Mouse (Mus musculus) forebrain, embryonic 11.5 days (tissue): ENCODE results near the gene Ankrd54. TPM values are rescaled to one million over a fixed set of nuclear protein-coding genes. Genes with fewer than 3 reads are reported as not detected.

ENCODE experiments used
- ATAC-seq: fragments of 200-750 bp; cut with Nextera tagmentation; replicated peaks from 2 replicates; pipeline ENCODE4 v1.8.0; 2017; ENCODE audit warnings: moderate TSS enrichment; ENCODE audit not compliant: low FRiP score
- DNase-seq: peaks from one replicate; pipeline ENCODE4 v3.0.0-alpha.2; 2017; ENCODE audit warnings: low spot score
- H3K27ac ChIP-seq: fragments of 300-500 bp; sonication (generic); 2 replicates; pipeline ENCODE4 v1.5.1; 2014; ENCODE audit warnings: low read depth, low read length
- H3K27me3 ChIP-seq: fragments of 300-500 bp; sonication (generic); 2 replicates; pipeline ENCODE4 v1.6.1; 2014; ENCODE audit warnings: mild to moderate bottlenecking, low read length, mixed read lengths; ENCODE audit not compliant: control insufficient read depth, insufficient read depth
- H3K36me3 ChIP-seq: fragments of 300-500 bp; sonication (generic); 2 replicates; pipeline ENCODE4 v1.6.1; 2014; ENCODE audit warnings: mild to moderate bottlenecking, low read length, moderate library complexity, mixed read lengths; ENCODE audit not compliant: control insufficient read depth, insufficient read depth
- H3K4me1 ChIP-seq: fragments of 300-500 bp; sonication (generic); replicated peaks from 2 replicates; pipeline ENCODE4 v1.6.1; 2014; ENCODE audit warnings: low read length, mixed read lengths; ENCODE audit not compliant: control insufficient read depth, insufficient read depth
- H3K4me2 ChIP-seq: fragments of 300-500 bp; sonication (generic); 2 replicates; pipeline ENCODE4 v1.6.1; 2014; ENCODE audit warnings: low read depth, mild to moderate bottlenecking, low read length, moderate library complexity, mixed read lengths; ENCODE audit not compliant: severe bottlenecking
- H3K4me3 ChIP-seq: fragments of 300-500 bp; sonication (generic); 2 replicates; pipeline ENCODE4 v1.5.1; 2014; ENCODE audit warnings: low read depth, low read length
- H3K9ac ChIP-seq: fragments of 300-500 bp; sonication (generic); 2 replicates; pipeline ENCODE4 v1.6.1; 2014; ENCODE audit warnings: low read length
- H3K9me3 ChIP-seq: fragments of 300-500 bp; sonication (generic); 2 replicates; pipeline ENCODE4 v1.6.1; 2016; ENCODE audit warnings: low read length, mixed read lengths; ENCODE audit not compliant: control insufficient read depth
- whole genome bisulfite sequencing: fragments of 180-500 bp; shearing (Covaris S2); extraction: QIAGEN DNeasy Blood & Tissue Kit; methylation state at CpG from one replicate; pipeline ENCODE4 v1.1.7; 2014; 5-methylcytosine and 5-hydroxymethylcytosine counted together
- polyA plus RNA-seq: library from polyadenylated mRNA; unstranded; fragments of >200 nt; fragmentation: Nextera tagmentation; extraction: Ambion mirVana; gene quantifications from 2 replicates; pipeline ENCODE4 v1.2.1, GENCODE M21; 2014

The Ankrd54 gene
- 61.6 and 67.1 TPM in 2 replicates for polyA plus RNA-seq

- H3K9ac ChIP-seq = peak within 1 kb of the TSS; percentile 85
- no peaks in the 10 kb centered on the region for H3K27me3 ChIP-seq
- H3K4me2 ChIP-seq = peak within 1 kb of the TSS; percentile 75
- no peaks in the 10 kb centered on the region for H3K9me3 ChIP-seq
- H3K4me3 ChIP-seq = peak within 1 kb of the TSS; percentile 75
- DNase-seq (peak; percentile 98), ATAC-seq (peak; percentile 100)
- peaks cover 2% of the 10 kb centered on the region; the same call in 1 of the 2 replicates for H3K36me3 ChIP-seq
- peaks cover 8% of the 10 kb centered on the region; the same call in 1 of the 2 replicates for H3K4me1 ChIP-seq
- peak within 1 kb of the TSS; percentile 37; the same call in 1 of the 2 replicates for H3K27ac ChIP-seq
- under 1% methylated on average over 80 of the region's 80 CpGs for WGBS
These were observed at the start of gene Ankrd54 for GRCm38 (mm10) chr15:79062376-79063159. Gene Ankrd54 (minus strand): TSS chr15:79062893.

- DNase-seq (no peak), ATAC-seq (no peak)
- Histone ChIP-seq H3K4me1 (peaks cover 9% of the 10 kb centered on the region; the same call in 1 of the 2 replicates), H3K27ac (no peak overlapping the region), H3K27me3 (peaks cover 3% of the 10 kb centered on the region), H3K4me3 (no peak overlapping the region), H3K9ac (no peak overlapping the region), H3K4me2 (no peak overlapping the region), H3K36me3 (no peaks in the 10 kb centered on the region), H3K9me3 (no peaks in the 10 kb centered on the region)
- WGBS = 96% methylated on average over 4 of the region's 4 CpGs
These were observed 49.1 kb upstream of the Ankrd54 start for GRCm38 (mm10) chr15:79111774-79112173.

GRCm38 (mm10) chr15:79110528-79110927 is 47.8 kb upstream of the Ankrd54 start:
- no peak for ATAC-seq
- H3K27me3 ChIP-seq = peaks cover 3% of the 10 kb centered on the region
- no peak overlapping the region for H3K27ac ChIP-seq
- H3K9me3 ChIP-seq = no peaks in the 10 kb centered on the region
- 73% methylated on average over 2 of the region's 2 CpGs for WGBS
- H3K4me2 ChIP-seq = 0 out of 2 replicates have a peak overlapping the region, but pooled peaks have one; percentile 96
- DNase-seq = no peak
- no peaks in the 10 kb centered on the region for H3K36me3 ChIP-seq
- H3K9ac ChIP-seq = no peak overlapping the region
- no peak overlapping the region for H3K4me3 ChIP-seq
- peaks cover 9% of the 10 kb centered on the region; the same call in 1 of the 2 replicates for H3K4me1 ChIP-seq

DNA sequence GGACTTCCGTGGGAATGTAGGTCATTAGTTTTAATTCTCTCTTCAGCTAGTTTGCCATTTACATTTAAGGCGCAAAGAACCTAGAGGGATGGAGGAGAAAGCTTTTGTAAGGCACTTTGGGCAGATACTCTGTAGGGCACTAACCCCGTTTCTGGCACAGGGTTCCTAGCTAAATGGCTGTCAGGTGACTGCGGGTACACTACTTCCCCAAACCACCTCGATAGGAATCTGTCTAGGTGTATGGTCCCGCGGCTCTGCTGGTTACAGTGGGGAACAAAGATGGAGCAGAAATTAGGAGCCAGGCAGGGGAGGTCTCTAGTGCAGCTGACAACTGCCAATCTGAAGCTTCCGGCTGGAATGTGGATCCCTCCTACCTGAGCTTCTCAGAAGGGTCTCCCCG is 47.3 kb upstream of the Ankrd54 start:
- Histone ChIP-seq H3K9me3 (no peaks in the 10 kb centered on the region), H3K4me2 (peak overlapping the region; percentile 96), H3K27me3 (peaks cover 3% of the 10 kb centered on the region), H3K4me1 (peaks cover 9% of the 10 kb centered on the region; the same call in 1 of the 2 replicates), H3K9ac (peak overlapping the region; percentile 90; the same call in 1 of the 2 replicates), H3K36me3 (no peaks in the 10 kb centered on the region), H3K27ac (no peak overlapping the region), H3K4me3 (peak overlapping the region; percentile 83)
- DNase-seq = no peak
- WGBS = 20% methylated on average over 9 of the region's 9 CpGs
- no peak for ATAC-seq

GRCm38 (mm10) chr15:79109321-79109934 is 46.7 kb upstream of the Ankrd54 start:
- Histone ChIP-seq H3K4me3 (peak overlapping the region; percentile 83), H3K27ac (no peak overlapping the region), H3K36me3 (no peaks in the 10 kb centered on the region), H3K4me2 (peak overlapping the region; percentile 96), H3K4me1 (peaks cover 9% of the 10 kb centered on the region; the same call in 1 of the 2 replicates), H3K9me3 (no peaks in the 10 kb centered on the region), H3K9ac (peak overlapping the region; percentile 90), H3K27me3 (peaks cover 3% of the 10 kb centered on the region)
- WGBS = under 1% methylated on average over 44 of the region's 46 CpGs
- peak; percentile 67; the same call in 1 of the 2 replicates for ATAC-seq
- no peak for DNase-seq

- under 1% methylated on average over 75 of the region's 85 CpGs for WGBS
- H3K27ac ChIP-seq = no peak within 1 kb of the TSS
- DNase-seq (peak; percentile 84), ATAC-seq (peak; percentile 82)
- H3K9ac ChIP-seq = peak within 1 kb of the TSS; percentile 90
- no peaks in the 10 kb centered on the region for H3K9me3 ChIP-seq
- peak within 1 kb of the TSS; percentile 83 for H3K4me3 ChIP-seq
- H3K4me1 ChIP-seq = peaks cover 9% of the 10 kb centered on the region; the same call in 1 of the 2 replicates
- H3K4me2 ChIP-seq = peak within 1 kb of the TSS; percentile 96
- H3K27me3 ChIP-seq = peaks cover 3% of the 10 kb centered on the region
- H3K36me3 ChIP-seq = no peaks in the 10 kb centered on the region
These were observed 46.0 kb upstream of the Ankrd54 start, which contains the start of gene Micall1 for GRCm38 (mm10) chr15:79108421-79109320. Gene Micall1 (plus strand): TSS chr15:79108898.

DNA sequence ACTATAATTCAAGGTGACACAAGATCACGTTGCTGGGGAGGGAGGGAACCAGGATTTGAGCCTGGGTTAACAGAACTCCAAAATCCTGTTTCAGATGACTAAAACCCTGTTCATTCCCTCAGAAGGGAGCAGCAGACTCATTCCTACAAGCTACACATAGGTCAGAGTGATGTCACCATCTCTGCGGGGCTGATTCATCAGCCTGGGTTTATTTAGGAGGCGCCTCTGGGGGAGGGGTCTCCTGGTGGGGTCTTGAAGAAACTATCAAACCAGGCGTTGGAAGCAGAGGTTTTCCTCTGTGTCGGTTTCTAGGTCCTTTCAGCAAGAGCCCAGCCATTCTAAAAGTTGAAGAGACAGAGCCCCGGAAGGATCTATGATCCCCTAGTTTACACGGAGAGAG is 45.3 kb upstream of the Ankrd54 start:
- Histone ChIP-seq H3K9me3 (no peaks in the 10 kb centered on the region), H3K4me1 (peaks cover 9% of the 10 kb centered on the region; the same call in 1 of the 2 replicates), H3K36me3 (no peaks in the 10 kb centered on the region), H3K9ac (peak overlapping the region; percentile 8; the same call in 1 of the 2 replicates), H3K27me3 (peaks cover 3% of the 10 kb centered on the region), H3K4me2 (peak overlapping the region; percentile 96; the same call in 1 of the 2 replicates), H3K4me3 (no peak overlapping the region), H3K27ac (no peak overlapping the region)
- WGBS = 27% methylated on average over 7 of the region's 7 CpGs
- ATAC-seq (no peak), DNase-seq (no peak)

DNA sequence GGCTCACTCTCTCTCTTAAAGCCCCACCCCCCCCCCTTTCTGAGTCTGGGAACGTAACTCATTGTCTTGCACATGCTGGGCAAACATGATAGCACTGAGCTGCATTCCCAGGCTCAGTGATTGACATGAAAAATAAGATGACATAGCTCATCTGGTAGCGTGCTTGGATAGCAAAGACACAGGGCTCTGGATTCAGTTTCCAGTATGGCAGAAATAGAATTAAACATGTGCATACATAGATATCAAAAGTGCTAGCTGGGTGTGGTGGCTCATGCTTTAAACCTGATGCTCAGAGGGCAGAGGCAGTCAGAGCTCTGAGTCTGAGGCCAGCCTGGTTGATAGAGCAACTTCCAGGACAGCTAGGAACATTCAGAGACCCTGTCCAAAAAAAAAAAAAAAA is 43.1 kb upstream of the Ankrd54 start:
- Histone ChIP-seq H3K27me3 (peaks cover 3% of the 10 kb centered on the region), H3K4me2 (no peak overlapping the region), H3K4me3 (no peak overlapping the region), H3K9ac (no peak overlapping the region), H3K9me3 (no peaks in the 10 kb centered on the region), H3K4me1 (peaks cover 9% of the 10 kb centered on the region; the same call in 1 of the 2 replicates), H3K27ac (no peak overlapping the region), H3K36me3 (no peaks in the 10 kb centered on the region)
- ATAC-seq (no peak), DNase-seq (no peak)
- 63% methylated on average over 2 of the region's 2 CpGs for WGBS
